Mouse (Mus musculus) hindbrain, postnatal 0 days (tissue): ENCODE data around the gene Cdcp1. TPM values are rescaled to one million over a fixed set of nuclear protein-coding genes. Genes with fewer than 3 reads are reported as not detected.

ENCODE experiments used
- ATAC-seq: fragments of 200-750 bp; cut with Nextera tagmentation; 2 replicates; pipeline ENCODE4 v1.8.0; 2017; ENCODE audit warnings: mild to moderate bottlenecking, moderate TSS enrichment, moderate library complexity
- DNase-seq: peaks from one replicate; pipeline ENCODE4 v3.0.0-alpha.2; 2015; ENCODE audit warnings: low spot score
- H3K27ac ChIP-seq: fragments of 300-500 bp; sonication (generic); 2 replicates; pipeline ENCODE4 v1.5.1; 2014; ENCODE audit warnings: mild to moderate bottlenecking
- H3K27me3 ChIP-seq: fragments of 300-500 bp; sonication (generic); 2 replicates; pipeline ENCODE4 v1.6.1; 2014; ENCODE audit warnings: low read length, mixed read lengths; ENCODE audit not compliant: insufficient read depth
- H3K36me3 ChIP-seq: fragments of 300-500 bp; sonication (generic); 2 replicates; pipeline ENCODE4 v1.6.1; 2014; ENCODE audit warnings: low read length, mixed read lengths; ENCODE audit not compliant: insufficient read depth
- H3K4me1 ChIP-seq: fragments of 300-500 bp; sonication (generic); 2 replicates; pipeline ENCODE4 v1.6.1; 2014; ENCODE audit warnings: antibody characterized with exemption, low read length, mixed read lengths; ENCODE audit not compliant: insufficient read depth
- H3K4me2 ChIP-seq: fragments of 300-500 bp; sonication (generic); 2 replicates; pipeline ENCODE4 v1.6.1; 2014; ENCODE audit warnings: low read depth, mild to moderate bottlenecking, low read length, moderate library complexity, mixed read lengths
- H3K4me3 ChIP-seq: fragments of 300-500 bp; sonication (generic); 2 replicates; pipeline ENCODE4 v1.5.1; 2014; ENCODE audit warnings: low read length
- H3K9ac ChIP-seq: fragments of 300-500 bp; sonication (generic); replicated peaks from 2 replicates; pipeline ENCODE4 v1.6.1; 2014; ENCODE audit warnings: mild to moderate bottlenecking, low read length, moderate library complexity, mixed read lengths
- H3K9me3 ChIP-seq: fragments of 300-500 bp; sonication (generic); 2 replicates; pipeline ENCODE4 v1.6.1; 2016; ENCODE audit warnings: low read length, mixed read lengths
- CTCF ChIP-seq: IDR thresholded peaks from 2 replicates; pipeline ENCODE4 v1.5.1; 2016; ENCODE audit warnings: antibody characterized with exemption, control low read depth, low read depth
- whole genome bisulfite sequencing: fragments of 180-500 bp; shearing (Covaris S2); extraction: QIAGEN DNeasy Blood & Tissue Kit; methylation state at CpG from one replicate; pipeline ENCODE4 v1.1.7; 2014; 5-methylcytosine and 5-hydroxymethylcytosine counted together
- polyA plus RNA-seq: library from polyadenylated mRNA; unstranded; fragments of >200 nt; fragmentation: Nextera tagmentation; extraction: Ambion mirVana; gene quantifications from 2 replicates; pipeline ENCODE4 v1.2.1, GENCODE M21; 2015
- total RNA-seq: library from RNA; depleted of rRNA; stranded (reverse); fragments of >200 nt; gene quantifications from 2 replicates; pipeline ENCODE4 v1.2.3, GENCODE M21; 2014

The Cdcp1 gene
- total and polyA plus RNA-seq, 2 experiments from 2014 or later: 0.14 to 0.26 TPM

DNA sequence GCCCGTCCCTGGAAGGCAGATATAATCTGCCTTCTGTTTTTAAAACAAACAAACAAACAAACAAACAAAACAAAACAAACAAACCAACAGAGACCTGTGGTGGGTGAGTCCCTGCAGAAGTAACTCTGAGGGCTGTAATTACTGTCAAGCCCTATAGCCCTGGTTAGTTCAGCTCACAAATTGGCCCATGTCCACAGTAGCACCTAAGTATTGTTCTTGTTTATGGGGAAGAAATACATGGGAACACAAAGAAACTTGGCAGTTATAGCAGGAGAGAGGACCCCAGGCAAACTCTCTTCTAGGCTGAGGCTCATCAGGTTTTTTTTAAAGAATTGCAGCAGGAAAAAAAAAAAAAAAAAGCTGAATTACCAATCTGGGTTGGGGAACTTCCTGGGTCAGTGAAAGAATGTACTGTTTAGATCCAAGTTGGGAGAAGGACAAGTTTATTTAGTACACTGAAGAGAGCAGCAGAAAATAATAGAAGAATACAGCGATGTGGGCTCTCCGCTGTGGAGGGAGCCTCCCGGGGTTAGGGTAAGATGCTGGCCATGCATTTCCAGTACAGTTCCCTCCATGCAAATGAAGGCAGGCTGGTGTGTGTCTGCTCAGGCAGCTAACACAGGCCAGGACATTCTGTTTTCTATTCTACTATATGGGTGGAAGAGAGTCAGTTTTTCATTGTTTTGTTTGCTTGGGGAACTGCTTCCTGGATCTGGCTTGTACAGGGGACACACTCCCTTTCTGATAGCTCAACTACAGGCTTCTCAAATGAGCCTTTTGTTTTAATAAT is 22.6 kb upstream of the Cdcp1 start:
- 0 out of 2 replicates have a peak, but pooled peaks cover 4% of the 10 kb centered on the region for H3K4me1 ChIP-seq
- 27% methylated on average over 4 of the region's 4 CpGs for WGBS
- no peaks in the 10 kb centered on the region for H3K27me3 ChIP-seq
- no peak overlapping the region for H3K4me2 ChIP-seq
- DNase-seq (peak; percentile 18), ATAC-seq (no peak)
- H3K9me3 ChIP-seq: no peaks in the 10 kb centered on the region
- no peaks in the 10 kb centered on the region for H3K36me3 ChIP-seq
- H3K9ac ChIP-seq: no peak overlapping the region
- no peak overlapping the region for H3K4me3 ChIP-seq
- H3K27ac ChIP-seq: 0 out of 2 replicates have a peak overlapping the region, but pooled peaks have one; percentile 33
- no peak for TF ChIP-seq CTCF

GRCm38 (mm10) chr9:123237739-123238138 is 21.9 kb upstream of the Cdcp1 start:
- H3K27ac ChIP-seq: peak overlapping the region; percentile 32; the same call in 1 of the 2 replicates
- ATAC-seq (no peak), DNase-seq (peak; percentile 27)
- no peak overlapping the region for H3K4me2 ChIP-seq
- no peaks in the 10 kb centered on the region for H3K27me3 ChIP-seq
- no peaks in the 10 kb centered on the region for H3K36me3 ChIP-seq
- H3K9ac ChIP-seq: no peak overlapping the region
- H3K4me3 ChIP-seq: no peak overlapping the region
- H3K9me3 ChIP-seq: no peaks in the 10 kb centered on the region
- H3K4me1 ChIP-seq: 0 out of 2 replicates have a peak, but pooled peaks cover 4% of the 10 kb centered on the region
- WGBS: 38% methylated on average over 2 of the region's 2 CpGs
- no peak for TF ChIP-seq CTCF

DNA sequence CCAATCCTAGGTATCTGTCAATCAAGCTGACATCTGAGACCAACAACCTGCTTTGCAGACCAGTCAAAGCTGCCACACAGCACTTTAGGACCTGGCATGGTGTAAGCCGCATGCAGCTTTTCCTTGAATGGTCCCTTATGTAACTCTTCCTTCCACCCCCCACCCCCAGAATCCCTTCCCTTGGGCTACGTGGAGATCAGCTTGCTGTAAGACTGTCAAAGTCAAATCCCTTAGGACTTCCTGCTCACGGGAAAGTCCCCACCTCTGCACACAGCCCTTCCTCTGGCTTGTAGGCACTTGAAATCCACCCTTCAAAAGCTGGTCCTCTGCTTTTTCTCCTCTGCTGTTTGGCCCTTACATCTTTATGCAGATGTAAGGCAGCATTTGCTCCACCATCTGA is 19.8 kb upstream of the Cdcp1 start:
- Histone ChIP-seq H3K4me3 (no peak overlapping the region), H3K36me3 (no peaks in the 10 kb centered on the region), H3K4me1 (0 out of 2 replicates have a peak, but pooled peaks cover 4% of the 10 kb centered on the region), H3K9me3 (no peaks in the 10 kb centered on the region), H3K4me2 (no peak overlapping the region), H3K27me3 (no peaks in the 10 kb centered on the region), H3K27ac (no peak overlapping the region), H3K9ac (no peak overlapping the region)
- no peak for TF ChIP-seq CTCF
- 56% methylated on average over 3 of the region's 3 CpGs for WGBS
- ATAC-seq (no peak), DNase-seq (no peak)

GRCm38 (mm10) chr9:123229826-123230225 is 14.0 kb upstream of the Cdcp1 start:
- no peak for TF ChIP-seq CTCF
- no peaks in the 10 kb centered on the region for H3K9me3 ChIP-seq
- no peaks in the 10 kb centered on the region for H3K36me3 ChIP-seq
- no peak overlapping the region for H3K27ac ChIP-seq
- ATAC-seq (no peak), DNase-seq (no peak)
- no peak overlapping the region for H3K9ac ChIP-seq
- H3K27me3 ChIP-seq: no peaks in the 10 kb centered on the region
- no peak overlapping the region for H3K4me3 ChIP-seq
- 70% methylated on average over 4 of the region's 4 CpGs for WGBS
- no peak overlapping the region for H3K4me2 ChIP-seq
- no peaks in the 10 kb centered on the region for H3K4me1 ChIP-seq

- no peaks in the 10 kb centered on the region for H3K36me3 ChIP-seq
- ATAC-seq: no peak
- no peak for DNase-seq
- H3K4me3 ChIP-seq: no peak overlapping the region
- H3K4me2 ChIP-seq: no peak overlapping the region
- H3K4me1 ChIP-seq: no peaks in the 10 kb centered on the region
- H3K27me3 ChIP-seq: no peaks in the 10 kb centered on the region
- no peaks in the 10 kb centered on the region for H3K9me3 ChIP-seq
- H3K27ac ChIP-seq: no peak overlapping the region
- no peak for TF ChIP-seq CTCF
- H3K9ac ChIP-seq: no peak overlapping the region
These were observed 12.8 kb upstream of the Cdcp1 start for GRCm38 (mm10) chr9:123228671-123229070.

GRCm38 (mm10) chr9:123227106-123227750 is 11.4 kb upstream of the Cdcp1 start:
- no peak for DNase-seq
- TF ChIP-seq CTCF: no peak
- H3K4me2 ChIP-seq: no peak overlapping the region
- WGBS: 85% methylated on average over 3 of the region's 3 CpGs
- H3K36me3 ChIP-seq: no peaks in the 10 kb centered on the region
- H3K27ac ChIP-seq: no peak overlapping the region
- no peaks in the 10 kb centered on the region for H3K27me3 ChIP-seq
- no peak for ATAC-seq
- H3K9ac ChIP-seq: no peak overlapping the region
- H3K4me1 ChIP-seq: no peaks in the 10 kb centered on the region
- H3K9me3 ChIP-seq: no peaks in the 10 kb centered on the region
- no peak overlapping the region for H3K4me3 ChIP-seq

DNA sequence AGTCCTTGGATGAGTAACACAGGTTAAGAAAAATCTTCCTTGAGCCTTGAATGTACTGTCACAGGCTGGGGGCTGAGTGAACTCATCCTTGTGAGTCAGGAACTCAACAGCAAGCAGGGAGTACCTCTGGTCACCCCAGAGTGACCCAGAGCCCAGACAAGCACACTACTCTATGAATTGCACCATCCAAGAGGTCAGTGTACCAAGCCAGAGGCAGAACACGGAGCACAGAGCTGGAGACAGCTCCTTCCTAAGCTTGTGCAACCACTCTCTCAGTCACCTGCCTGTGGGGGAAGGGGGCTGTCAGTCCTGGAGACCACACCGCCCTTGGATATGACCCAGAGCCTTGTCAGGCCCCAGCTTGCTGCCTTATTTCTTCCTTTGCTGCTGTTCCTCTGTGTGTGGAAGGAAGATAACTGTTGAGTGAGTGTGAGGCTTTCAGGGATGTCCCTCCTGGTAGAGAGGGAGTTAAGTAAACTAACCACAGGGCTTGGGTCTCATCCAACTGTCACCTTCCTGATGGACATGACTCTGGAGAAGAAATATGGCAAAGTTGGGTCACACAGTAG is 9.1 kb upstream of the Cdcp1 start:
- H3K27me3 ChIP-seq: no peaks in the 10 kb centered on the region
- H3K4me3 ChIP-seq: no peak overlapping the region
- no peak for TF ChIP-seq CTCF
- H3K4me1 ChIP-seq: no peaks in the 10 kb centered on the region
- no peak overlapping the region for H3K9ac ChIP-seq
- no peaks in the 10 kb centered on the region for H3K9me3 ChIP-seq
- WGBS: 84% methylated on average over 2 of the region's 2 CpGs
- ATAC-seq (no peak), DNase-seq (no peak)
- no peaks in the 10 kb centered on the region for H3K36me3 ChIP-seq
- no peak overlapping the region for H3K4me2 ChIP-seq
- H3K27ac ChIP-seq: no peak overlapping the region
